Mouse (Mus musculus): ENCODE data around the gene Psmd2.
A peak's percentile ranks its signal among the peaks of the same experiment; 100 is the strongest.

Gene Psmd2

DNA sequence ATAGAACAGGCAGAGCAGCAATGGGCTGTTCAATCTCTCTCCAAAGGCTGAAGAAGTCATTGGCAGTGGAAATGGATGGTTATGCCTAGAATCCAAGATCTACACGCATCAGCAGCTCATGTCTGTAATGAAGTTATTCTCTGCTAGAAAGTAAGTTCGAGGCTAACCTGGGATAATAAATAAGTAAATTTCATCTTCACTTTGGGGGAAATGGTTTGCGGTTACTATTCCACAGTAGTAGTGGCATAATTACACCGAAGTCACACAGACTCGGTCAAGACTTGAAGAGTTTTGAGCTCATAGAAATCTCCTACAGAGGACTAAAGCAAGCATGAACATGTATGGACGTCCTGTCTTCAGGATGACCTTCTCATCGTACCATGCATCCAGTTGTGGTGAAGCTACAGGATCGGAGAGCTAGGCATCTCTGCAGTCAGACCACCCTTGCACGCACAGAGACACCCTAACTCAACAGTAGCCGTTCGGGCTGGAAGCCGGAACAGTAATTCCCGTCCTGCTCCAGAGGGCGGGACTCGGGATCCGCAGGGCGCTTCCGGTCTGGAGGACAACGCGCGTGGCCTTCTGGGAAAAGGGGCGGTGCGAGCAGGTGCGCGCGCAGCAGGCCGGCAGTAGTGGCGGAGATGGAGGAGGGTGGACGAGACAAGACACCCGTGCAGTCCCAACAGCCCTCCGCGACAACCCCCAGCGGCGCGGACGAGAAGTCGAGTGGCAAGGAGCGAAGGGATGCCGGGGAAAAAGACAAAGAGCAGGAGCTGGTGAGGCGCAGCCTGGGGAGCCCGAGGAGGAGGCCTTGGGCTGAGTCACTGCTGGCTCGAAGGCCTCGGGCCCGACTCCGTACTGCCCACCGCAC lies at the start of gene Psmd2:
Gene Psmd2, plus strand, starts transcription at position 577 of the 871 bp plus-strand sequence.
- DNase-seq (ENCODE audit: low read depth, low spot score), result peak; percentile 91

DNA sequence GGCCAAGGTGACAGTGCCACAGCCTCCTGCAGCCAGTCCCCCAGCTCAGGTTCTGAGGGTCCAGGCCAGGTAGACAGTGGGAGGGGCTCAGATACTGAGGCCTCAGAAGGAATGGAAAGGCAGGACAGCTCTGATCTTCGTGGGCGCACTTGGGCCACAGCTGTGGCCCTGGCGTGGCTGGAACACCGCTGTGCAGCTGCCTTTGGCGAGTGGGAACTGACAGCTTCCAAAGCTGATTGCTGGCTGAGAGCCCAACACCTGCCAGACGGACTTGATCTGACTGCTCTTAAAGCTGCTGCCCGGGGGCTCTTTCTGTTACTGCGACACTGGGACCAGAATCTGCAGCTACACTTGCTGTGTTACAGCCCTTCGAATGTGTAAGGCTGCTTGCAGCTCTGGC lies 46.7 kb upstream of the Psmd2 start:
- no peak for DNase-seq (ENCODE audit: low read depth, low spot score)

DNA sequence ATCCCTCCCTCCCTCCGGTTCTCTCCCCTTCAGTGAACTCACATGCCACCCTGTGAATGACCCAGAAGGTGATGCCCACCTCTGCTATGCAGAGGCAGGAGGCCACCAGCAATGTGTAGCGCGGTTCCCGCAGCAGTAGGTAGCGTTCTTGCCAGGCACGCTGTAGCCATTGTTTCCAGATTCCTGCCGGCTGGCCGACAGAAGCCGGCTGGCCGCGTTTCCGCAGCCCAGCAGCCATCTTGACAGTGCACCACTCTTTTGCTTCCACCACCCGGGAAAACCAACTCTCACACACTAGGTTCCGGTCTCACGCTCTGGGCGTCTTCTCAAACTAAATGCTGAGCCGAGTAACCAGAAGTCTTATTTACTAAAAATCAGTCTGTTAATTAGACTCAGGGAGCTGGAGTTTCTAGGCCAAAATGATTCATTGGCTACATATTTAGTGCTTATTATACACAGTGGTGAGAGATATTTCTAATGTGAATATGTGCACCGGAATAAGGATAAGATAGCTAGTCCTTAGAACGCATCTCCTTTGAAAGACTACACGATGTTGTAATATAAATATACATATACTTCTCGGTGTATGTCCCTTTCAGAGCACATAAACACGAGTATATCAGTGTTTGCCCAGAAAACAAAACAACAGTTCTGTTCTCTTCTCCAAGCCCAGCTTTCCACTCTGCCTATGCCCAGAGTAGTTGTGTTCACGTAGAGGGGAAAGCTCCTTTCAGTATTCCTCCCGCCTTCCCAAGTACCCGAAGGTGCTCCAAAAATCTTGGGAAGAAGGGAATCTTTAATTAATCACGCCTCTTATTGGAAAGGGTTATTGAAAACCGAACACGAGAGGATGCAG lies 40.7 kb upstream of the Psmd2 start:
- peak; percentile 67 for DNase-seq (ENCODE audit: low read depth, low spot score)

DNA sequence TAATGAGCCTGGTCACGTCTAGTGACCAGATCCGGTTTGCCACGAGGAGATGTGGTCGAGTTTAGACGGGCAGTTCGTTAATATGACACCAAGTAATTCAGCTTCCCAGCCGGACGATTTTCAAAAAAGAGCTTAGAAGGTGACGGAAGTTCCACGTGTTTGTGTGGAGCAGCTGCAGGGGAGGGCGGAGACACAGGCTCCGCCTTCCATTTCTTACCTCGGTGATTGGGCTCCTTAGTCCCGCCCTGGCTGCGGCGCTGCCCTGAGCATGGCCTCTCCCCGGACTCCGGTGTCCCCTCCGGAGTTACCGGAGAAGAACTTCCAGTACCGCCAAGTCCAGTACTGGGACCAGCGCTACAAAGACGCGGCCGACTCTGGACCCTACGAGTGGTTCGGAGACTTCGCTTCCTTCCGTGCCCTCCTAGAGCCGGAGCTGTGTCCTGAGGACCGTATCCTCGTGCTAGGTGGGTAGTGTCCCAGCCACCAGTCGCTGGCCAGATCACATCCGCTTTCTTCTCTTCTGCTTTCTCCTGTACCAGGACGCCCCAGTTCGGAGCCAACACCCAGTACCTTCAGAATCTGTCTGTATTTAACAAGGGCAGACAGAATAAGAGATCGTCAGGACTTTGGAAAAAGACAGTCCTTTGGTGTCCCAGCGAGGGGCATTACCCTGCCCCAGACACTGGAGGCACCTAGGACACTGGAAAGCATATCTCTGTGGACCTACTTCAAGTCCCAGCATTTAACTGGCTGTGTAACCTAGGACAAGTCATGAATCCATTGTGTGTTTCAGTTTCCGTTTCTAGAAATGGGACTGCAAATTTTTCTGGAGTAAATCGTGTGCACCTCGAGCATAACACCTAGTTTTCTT lies 39.9 kb upstream of the Psmd2 start, which contains the start of the genes Eef1akmt4, Gm49333 and Alg3:
Gene Eef1akmt4, plus strand, starts transcription at position 237 of the 871 bp plus-strand sequence.
Gene Gm49333, plus strand, starts transcription at position 254 of the 871 bp plus-strand sequence.
Gene Alg3, minus strand, starts transcription at position 379 of the 871 bp plus-strand sequence.
- DNase-seq (ENCODE audit: low read depth, low spot score), result peak; percentile 77

DNA sequence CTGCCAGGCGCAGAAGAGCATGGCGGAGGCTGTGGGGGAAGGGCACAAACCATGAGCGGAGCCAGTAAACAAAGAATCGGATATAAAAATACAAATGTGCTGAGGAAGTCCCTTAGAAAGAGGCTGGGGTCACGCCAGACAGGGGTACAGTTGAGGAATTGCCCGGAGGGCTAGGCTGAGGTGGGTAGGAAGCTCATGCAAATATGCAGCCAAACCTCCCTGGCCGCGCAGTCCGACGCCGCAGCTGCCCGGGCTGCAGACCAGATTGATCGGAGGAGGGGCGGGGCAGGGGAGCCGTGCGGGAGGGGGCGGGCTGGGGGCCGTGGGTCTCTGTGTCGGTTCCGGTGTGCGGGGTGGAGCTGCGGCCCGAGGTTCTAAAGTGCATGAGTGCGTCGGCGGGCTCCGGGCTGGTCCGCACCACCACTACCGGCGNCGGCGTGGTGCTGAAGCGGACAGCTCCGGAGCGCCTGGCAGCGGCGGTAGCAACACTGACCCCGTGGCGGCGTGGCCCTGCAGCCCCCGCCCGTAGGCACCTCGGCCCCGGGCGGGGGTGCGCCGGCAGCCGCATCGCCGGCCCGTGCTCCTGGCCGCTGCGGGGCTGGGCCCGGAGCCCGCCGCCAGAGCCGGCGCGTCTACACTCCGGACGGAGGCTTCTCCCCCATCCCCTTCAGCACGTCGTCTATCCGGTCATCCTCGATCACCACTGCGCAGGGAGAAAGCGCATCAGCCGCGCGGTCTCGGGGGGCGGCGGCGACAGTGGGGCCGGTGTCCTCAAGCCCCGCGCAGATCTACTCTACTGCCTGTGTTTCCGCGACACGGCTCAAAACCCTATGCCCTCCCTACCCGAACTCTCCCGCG lies 31.7 kb upstream of the Psmd2 start:
- no peak for DNase-seq (ENCODE audit: low read depth, low spot score)

DNA sequence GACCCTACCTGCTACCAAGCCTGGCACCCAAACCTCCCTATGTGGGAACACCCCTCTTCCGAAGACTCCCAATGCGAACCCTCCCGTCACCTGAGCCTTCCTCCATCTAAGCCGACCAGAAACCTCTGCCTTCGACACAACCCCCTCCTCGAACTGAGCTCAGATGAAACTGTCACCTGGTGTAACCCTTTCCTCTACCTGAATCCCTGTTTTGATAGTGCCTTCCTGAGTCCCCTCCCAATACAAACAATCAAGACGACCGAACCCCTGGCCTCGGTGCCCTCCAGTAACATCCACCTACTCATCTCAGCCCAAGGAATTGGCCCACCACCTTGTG lies 31.1 kb upstream of the Psmd2 start:
- no peak for DNase-seq (ENCODE audit: low read depth, low spot score)

DNA sequence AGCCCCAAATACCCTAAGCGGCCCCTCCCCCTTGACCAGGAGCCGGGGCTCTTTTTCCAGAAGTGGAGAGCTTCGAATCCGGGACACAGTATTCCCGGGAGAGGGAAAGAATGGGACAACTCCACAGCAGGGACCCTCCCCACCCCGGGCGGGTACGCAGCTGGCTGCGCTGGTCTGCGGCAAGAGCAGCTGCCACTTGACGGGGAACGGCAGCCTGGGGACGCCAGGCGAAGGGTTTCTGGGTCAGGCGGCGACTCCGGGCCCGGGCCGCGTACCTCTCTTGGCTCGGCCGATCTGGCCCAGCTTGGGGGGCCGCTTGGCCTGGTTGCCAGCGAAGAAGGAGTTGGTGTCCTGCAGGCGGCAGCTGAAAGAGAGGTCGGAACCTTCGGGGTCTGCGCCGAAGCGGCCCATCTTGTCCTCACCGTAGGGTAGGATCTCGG lies 30.7 kb upstream of the Psmd2 start:
- DNase-seq (ENCODE audit: low read depth, low spot score), result no peak

DNA sequence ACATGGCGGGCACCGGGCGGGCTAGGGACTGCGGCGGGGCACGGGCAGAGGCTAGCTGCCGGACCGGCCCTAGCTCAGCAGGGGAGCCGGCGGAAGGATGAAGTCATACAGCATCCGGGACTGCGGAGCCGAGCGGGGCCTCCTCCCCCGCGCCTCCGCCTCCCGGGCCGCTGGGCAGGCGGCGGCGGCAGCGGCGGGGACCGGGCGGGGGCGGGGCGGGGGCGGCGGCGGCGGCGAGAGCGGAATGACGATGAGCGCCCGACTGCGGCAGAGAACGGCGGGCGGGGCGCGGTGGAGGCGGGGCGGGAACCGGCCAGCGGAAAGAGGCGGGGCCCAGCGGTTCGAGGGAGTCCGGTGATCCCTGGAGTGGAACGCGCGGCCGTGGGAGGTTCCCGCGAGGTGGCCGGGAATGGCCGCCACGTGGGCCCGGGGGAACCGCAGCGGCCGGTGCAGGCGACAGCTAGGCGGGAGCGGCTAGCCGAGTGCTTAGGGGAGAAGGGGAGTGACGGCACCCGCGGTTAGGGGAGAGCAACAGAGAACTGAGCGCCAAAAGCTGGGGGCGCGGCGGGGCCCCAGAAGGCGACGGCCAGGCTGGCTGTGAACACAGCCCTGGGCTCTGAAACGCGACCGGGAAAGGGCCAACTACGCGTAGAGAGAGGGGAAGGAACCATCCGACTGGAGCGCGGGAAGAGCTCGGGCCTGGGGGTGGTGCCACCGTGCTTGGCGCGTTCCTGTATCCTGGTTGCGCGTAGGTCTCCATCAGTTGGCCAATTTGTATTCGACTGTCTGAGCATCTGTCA lies 30.1 kb upstream of the Psmd2 start, which contains the start of gene Camk2n2:
Gene Camk2n2, minus strand, starts transcription at position 97 of the 800 bp plus-strand sequence.
- DNase-seq (ENCODE audit: low read depth, low spot score), result peak; percentile 29

DNA sequence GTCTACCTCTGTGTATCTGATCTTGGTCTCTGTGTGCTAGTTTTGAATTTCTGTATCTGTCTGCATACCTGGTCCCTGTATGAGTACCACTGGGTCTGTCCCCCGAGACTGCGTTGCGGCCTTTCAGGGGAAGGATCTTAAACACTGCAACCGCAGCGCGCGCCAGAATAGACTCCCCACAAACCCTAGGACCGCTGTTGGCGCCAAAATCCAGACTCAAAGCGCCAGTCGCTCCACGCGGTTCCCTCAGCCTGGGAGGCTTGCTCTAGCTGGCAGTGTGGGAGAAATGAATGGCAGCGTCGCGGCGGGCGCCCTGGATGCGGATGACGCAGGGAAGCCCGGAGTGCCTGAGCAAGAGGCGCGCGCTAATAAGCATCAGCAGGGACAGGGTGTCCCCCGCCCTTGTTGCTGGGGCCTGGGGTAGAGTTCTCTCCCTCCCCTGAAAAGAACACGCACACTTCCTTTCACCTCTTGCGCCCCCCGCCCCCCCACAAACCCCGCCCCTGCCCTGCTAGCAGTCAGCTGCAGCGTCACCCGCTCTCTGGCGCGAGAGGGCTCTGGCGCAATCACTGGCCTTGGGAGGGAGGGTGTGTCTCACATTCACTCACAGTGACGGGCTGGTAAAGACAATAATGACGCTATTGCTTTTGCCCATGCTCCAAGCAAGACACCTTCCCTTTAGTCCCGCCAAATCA lies 29.3 kb upstream of the Psmd2 start:
- no peak for DNase-seq (ENCODE audit: low read depth, low spot score)

DNA sequence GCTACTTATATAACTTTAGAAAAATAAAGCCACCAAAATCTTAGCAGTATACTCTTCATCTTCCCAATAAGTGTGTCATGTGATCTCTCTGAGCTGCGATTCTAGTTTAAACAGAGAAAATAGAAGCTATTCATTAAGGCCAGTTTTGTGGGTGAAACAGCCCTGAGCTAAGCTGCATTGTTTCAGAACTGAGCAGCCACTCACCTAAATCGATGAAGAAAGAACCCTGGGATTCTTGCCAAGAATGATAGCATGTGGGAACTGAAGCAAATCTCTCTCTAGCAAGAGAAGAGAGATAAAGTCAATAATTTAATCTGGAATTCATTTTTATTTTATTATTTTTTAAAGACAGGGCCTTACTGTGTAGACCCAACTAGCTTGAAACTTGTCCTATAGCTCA lies 28.2 kb upstream of the Psmd2 start:
- DNase-seq (ENCODE audit: low read depth, low spot score), result no peak

DNA sequence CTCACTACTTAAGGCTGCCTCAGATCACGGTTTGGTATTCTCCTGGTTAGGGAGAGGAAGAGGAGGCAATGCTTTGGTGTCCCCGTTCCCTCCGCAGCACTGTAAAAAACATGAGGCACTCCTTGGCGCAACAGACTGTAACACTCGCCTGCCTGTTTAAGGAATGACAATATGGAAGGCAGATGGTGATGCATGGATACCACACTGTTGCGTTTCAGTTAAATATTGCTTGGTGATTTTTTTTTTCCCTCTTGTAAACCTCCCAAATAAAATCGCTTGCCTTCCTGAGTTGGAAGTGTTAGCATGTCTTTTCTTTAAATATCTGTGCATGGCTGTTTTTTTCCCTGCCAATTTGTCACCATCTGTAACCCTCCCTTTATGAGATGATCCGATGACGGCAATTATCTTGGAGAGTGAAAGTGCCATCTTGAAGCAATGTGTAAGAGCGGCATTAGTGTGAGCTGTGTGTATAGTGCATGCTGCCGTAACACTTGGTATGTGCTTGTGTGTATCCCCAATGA lies 22.5 kb upstream of the Psmd2 start:
- DNase-seq (ENCODE audit: low read depth, low spot score), result no peak

DNA sequence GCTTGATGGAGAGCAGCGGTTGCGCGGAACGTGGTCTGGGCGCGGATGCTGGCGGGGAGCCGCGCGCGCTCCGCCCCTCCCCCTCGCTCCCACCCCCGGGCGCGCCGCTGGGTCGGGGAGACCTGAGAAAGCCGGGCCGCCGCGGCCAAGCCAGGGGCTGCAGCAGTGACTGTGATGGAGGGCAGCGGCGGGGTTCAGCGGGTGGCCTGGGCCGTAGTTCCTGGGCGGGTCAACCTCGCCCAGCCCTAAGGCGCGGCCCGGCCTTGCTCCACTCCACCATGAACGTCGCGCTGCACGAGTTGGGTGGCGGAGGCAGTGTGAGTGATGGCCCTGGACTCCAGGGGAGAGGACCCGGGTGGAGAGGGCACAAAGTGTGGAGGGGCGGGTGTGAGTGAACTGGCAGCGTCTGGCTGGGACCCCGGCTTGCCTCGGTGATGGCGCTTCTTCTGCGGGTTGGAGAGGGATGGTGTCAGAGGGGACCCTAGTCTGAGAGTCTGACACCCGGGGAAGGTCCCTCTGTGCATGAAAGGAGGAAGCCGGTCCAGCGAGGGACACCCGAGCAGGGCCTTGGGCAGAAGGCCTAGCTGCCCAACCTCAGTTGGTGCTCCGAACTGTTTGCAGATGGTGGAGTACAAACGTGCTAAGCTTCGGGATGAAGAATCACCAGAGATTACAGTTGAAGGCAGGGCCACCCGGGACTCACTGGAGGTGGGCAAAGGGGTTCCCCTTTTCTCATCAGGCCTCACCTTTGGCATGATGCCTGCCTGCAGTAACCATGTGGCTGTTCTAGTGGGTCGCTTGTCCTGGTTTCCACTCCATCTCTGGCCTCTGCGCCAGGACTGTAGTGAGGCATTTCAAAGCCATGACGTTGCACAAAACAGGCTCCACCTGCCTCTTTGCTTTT lies 21.5 kb upstream of the Psmd2 start, which contains the start of gene Ece2:
Gene Ece2, plus strand, starts transcription at position 98 of the 904 bp plus-strand sequence.
- DNase-seq (ENCODE audit: low read depth, low spot score), result no peak

DNA sequence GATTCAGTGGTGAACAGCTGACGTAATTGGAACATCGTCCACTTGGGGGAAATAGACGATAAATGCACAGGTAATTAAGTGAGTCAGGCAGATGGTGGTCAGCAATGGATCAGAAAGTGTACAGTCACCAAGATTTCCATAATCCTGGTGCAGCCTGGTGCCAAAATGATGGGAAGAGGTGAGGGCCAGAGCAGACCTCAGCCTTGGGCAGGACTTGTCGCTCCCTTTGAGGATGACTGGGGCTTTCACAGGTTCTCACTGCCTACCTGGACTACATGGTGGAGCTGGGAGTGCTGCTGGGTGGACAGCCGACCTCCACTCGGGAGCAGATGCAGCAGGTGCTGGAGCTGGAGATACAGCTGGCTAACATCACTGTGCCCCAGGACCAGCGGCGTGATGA lies 14.0 kb upstream of the Psmd2 start:
- no peak for DNase-seq (ENCODE audit: low read depth, low spot score)

DNA sequence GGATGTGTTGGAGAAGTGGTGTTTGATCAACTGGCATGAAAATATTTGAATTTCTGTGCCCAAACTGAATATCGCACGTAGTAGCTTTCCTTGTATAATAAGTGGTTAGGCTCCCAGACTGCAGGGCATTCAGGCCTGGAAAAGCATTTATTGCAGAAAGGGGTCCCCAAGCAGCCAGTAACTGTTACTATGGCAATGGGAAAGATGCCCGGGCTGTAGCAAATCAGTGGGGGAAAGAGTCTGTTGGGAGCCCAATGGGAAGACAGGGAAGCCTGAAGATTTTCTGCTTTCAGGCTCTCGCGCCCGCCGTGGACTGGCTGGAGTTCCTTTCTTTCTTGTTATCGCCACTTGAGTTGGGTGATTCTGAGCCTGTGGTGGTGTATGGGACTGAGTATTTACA lies 13.1 kb upstream of the Psmd2 start:
- DNase-seq (ENCODE audit: low read depth, low spot score), result no peak

DNA sequence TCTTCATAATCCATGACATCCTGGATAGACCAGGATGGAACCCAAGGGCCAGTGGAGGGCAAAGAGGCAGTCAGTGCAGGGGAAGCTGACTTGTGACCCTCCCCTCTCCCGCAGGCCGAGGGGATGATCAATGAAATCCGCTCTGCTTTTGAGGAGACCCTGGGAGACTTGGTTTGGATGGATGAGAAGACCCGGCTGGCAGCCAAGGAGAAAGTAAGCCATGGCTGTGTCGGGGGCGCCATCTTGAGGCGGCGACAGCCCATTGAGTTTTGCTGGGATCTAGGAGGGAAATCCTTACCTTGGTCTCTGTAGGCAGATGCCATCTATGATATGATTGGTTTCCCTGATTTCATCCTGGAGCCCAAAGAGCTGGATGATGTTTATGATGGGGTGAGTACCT lies 9.3 kb upstream of the Psmd2 start:
- no peak for DNase-seq (ENCODE audit: low read depth, low spot score)

DNA sequence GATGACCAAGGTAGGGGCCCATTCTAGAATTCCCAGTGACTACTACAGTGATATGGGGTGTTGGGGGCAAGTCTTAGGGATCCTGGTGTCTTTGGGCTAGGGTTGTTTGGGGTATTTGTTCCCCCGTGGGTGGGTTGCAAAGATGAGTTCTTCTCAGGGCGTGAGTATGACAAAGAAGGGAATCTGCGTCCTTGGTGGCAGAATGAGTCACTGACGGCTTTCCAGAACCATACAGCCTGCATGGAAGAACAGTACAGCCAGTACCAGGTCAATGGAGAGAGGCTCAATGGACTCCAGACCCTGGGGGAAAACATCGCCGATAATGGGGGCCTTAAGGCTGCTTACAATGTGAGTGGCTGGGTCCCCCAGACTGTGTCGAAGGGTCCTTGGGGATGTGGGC lies 7.5 kb upstream of the Psmd2 start:
- DNase-seq (ENCODE audit: low read depth, low spot score), result no peak

DNA sequence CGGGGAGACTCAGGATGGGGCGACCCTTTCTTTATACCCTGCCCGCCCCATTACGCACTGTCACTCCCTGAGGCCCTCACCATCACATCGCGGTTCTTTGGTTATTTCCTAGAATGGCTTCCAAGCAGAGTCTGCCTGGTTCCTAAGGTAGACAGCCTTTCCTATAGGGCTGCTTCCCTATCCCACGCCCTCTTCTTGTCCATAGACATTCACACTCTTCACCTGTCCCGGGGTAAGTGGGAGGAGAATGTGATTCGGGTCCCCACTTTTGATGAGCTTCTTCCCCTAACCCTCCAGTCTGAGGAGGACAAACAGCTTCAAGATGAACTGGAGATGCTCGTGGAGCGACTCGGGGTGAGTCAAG lies 477 bp downstream of the Psmd2 start:
- no peak for DNase-seq (ENCODE audit: low read depth, low spot score)

DNA sequence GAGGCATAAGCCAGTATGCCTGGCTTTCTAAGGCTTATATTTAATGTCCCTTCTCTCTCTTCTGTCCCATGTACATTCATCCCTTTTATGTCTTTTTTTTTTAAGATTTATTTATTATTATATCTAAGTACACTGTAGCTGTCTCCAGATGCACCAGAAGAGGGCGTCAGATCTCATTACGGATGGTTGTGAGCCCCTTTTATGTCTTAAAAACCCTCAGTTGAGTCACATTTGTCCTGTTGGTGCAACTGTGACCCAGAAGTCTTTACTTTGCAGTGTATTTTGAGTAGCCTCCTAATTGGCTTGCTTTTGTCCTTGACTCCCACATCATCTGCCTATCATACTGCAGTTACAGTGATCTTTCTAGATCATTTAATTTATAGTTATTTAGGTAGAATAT lies 1.9 kb downstream of the Psmd2 start:
- DNase-seq (ENCODE audit: low read depth, low spot score), result no peak

Data from c-Kit-negative CD71-positive TER-119-positive erythroid progenitor cells, embryonic 14.5 days (primary cell).